Mouse (Mus musculus) MEL-GATA-1-ER (cell line): ENCODE measurements around the gene Klf12.

Experiments used
- DNase-seq: peaks from one replicate; pipeline ENCODE4 v3.0.0-alpha.2; 2012; ENCODE audit warnings: low read depth; ENCODE audit errors: extremely low read depth

Gene Klf12

GRCm38 (mm10) chr14:100235746-100236145 is 48.7 kb downstream of the Klf12 start:
- DNase-seq = no peak

- DNase-seq = no peak
Measured at GRCm38 (mm10) chr14:100231384-100231783, 53.1 kb downstream of the Klf12 start.

GRCm38 (mm10) chr14:100228120-100228519 is 56.4 kb downstream of the Klf12 start:
- no peak for DNase-seq

- no peak for DNase-seq
Measured at GRCm38 (mm10) chr14:100227717-100228116, 56.8 kb downstream of the Klf12 start.

- no peak for DNase-seq
Measured at GRCm38 (mm10) chr14:100224151-100224550, 60.3 kb downstream of the Klf12 start.

GRCm38 (mm10) chr14:100222260-100222659 is 62.2 kb downstream of the Klf12 start:
- no peak for DNase-seq

- DNase-seq = no peak
Measured at GRCm38 (mm10) chr14:100215213-100215785, 69.2 kb downstream of the Klf12 start.

GRCm38 (mm10) chr14:100213066-100213465 is 71.4 kb downstream of the Klf12 start:
- no peak for DNase-seq

GRCm38 (mm10) chr14:100211826-100212117 is 72.7 kb downstream of the Klf12 start:
- DNase-seq = no peak

- DNase-seq = no peak
Measured at GRCm38 (mm10) chr14:100211036-100211825, 73.2 kb downstream of the Klf12 start.

GRCm38 (mm10) chr14:100209814-100210419 is 74.6 kb downstream of the Klf12 start:
- no peak for DNase-seq

- no peak for DNase-seq
Measured at GRCm38 (mm10) chr14:100207081-100207480, 77.4 kb downstream of the Klf12 start.

GRCm38 (mm10) chr14:100206207-100206606 is 78.3 kb downstream of the Klf12 start:
- DNase-seq = no peak

GRCm38 (mm10) chr14:100200058-100200688 is 84.3 kb downstream of the Klf12 start:
- no peak for DNase-seq

GRCm38 (mm10) chr14:100198636-100199035 is 85.8 kb downstream of the Klf12 start:
- DNase-seq = no peak

- no peak for DNase-seq
Measured at GRCm38 (mm10) chr14:100197199-100197598, 87.3 kb downstream of the Klf12 start.

- DNase-seq = no peak
Measured at GRCm38 (mm10) chr14:100189490-100190197, 94.8 kb downstream of the Klf12 start.

- no peak for DNase-seq
Measured at GRCm38 (mm10) chr14:100187372-100187771, 97.1 kb downstream of the Klf12 start.

- DNase-seq = no peak
Measured at GRCm38 (mm10) chr14:100177796-100178195, 106.7 kb downstream of the Klf12 start.

GRCm38 (mm10) chr14:100165075-100165474 is 119.4 kb downstream of the Klf12 start:
- no peak for DNase-seq

GRCm38 (mm10) chr14:100156639-100157038 is 127.8 kb downstream of the Klf12 start:
- no peak for DNase-seq

GRCm38 (mm10) chr14:100147666-100148065 is 136.8 kb downstream of the Klf12 start:
- no peak for DNase-seq
